Mouse (Mus musculus) left cerebral cortex, postnatal 36 days (tissue): Measurements from ENCODE around the gene Rad51ap1. TPM values are rescaled to one million over a fixed set of nuclear protein-coding genes. Genes with fewer than 3 reads are reported as not detected.

Experiments
- DNase-seq, 2 experiments: peaks; one replicate each; pipeline ENCODE4 v3.0.0; 2021 to 2022; ENCODE audit warnings: low spot score in 2 of 2, mixed read lengths in 1 of 2
- intact Hi-C: fragments of 180-260 bp; cut with DNase I; formaldehyde crosslinking; loops from one replicate; pipeline ENCODE4 v1.15.1; 2025
- total RNA-seq, 2 experiments: library from RNA; stranded (reverse); gene quantifications; 2 replicates each; pipeline ENCODE4 v1.2.3; 2021

Gene Rad51ap1
- total RNA-seq: 1 to 10 TPM; 2.8 to 2.9 TPM

DNA sequence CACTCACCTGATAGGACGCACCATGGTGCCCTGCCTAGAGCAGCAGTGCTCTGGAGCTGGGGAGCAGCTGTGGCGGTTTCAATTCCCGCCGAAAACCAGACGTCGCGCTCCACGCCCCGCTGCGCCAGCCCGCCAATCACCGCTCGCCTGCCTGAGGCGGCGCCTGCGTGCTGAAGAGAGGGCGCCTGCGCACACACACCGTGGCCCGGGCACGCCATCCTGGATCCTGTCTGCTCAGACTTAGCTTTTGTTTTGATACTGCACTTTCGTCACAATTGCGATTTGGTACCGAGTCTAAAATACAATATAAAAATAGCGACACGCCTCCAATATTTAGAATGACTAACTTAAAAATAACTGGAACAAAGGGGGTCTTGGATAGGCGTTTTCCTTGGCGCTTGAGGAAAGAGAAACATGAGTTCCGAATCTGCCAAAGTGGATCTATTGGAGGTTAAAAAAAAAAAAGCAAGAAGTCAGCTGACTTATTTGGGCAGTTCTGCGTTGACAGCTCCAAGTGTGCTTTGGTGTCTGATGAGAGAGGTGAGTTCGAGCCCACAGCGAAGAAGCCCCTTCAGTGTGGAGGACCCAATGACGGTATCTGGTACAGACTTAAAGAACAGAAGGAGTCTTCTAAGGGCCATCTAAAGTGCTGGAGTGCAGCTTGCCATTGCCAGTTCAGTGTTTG lies at the start of gene Rad51ap1, which contains the start of gene D6Wsu163e:
Gene Rad51ap1 (minus strand): TSS at position 101 of the 685 bp plus-strand sequence.
Gene D6Wsu163e (plus strand): TSS at position 476 of the 685 bp plus-strand sequence.
- intact Hi-C loops: loop anchor here (5.0 to 10.0 kb wide), 3 partner anchors 92 to 505 kb away; partner anchors contain the start of genes Ndufa9 and Parp11
- DNase-seq: peak; percentile 96 to 98

DNA sequence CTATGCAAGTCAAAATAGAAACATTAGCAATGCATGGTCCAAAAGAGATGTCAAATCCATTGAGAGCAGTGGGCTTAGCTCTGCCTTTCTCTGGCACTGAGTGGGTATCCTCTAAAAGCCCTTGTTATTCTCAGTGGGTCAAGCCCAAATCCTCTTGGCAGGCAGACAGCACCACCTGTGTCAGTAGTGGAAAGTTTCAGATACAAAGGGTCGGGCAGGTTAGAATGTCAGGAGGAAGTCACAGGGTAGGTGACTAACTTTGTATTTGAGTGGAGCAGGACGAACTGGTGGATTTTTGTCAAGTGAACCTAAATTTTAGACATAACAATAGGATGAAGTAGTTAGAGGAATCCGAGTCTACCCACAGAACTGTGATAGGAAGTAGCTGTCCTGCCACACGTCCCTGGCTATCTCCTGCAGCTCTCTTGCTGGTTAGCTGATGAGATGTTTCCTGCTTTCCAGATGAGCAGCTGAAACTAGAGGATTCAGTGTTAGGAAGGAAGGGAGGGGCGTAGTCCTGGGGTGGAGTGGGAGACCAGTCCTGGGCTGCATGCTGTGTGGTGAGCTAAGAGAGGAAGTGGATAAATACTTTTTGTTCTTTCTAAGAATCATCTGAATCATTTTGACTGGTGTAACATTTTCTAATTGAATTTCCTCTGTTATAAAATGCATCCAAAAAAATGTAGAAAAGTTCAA lies 42.3 kb upstream of the Rad51ap1 start:
- no peak for DNase-seq
- intact Hi-C loops: no loop called here

DNA sequence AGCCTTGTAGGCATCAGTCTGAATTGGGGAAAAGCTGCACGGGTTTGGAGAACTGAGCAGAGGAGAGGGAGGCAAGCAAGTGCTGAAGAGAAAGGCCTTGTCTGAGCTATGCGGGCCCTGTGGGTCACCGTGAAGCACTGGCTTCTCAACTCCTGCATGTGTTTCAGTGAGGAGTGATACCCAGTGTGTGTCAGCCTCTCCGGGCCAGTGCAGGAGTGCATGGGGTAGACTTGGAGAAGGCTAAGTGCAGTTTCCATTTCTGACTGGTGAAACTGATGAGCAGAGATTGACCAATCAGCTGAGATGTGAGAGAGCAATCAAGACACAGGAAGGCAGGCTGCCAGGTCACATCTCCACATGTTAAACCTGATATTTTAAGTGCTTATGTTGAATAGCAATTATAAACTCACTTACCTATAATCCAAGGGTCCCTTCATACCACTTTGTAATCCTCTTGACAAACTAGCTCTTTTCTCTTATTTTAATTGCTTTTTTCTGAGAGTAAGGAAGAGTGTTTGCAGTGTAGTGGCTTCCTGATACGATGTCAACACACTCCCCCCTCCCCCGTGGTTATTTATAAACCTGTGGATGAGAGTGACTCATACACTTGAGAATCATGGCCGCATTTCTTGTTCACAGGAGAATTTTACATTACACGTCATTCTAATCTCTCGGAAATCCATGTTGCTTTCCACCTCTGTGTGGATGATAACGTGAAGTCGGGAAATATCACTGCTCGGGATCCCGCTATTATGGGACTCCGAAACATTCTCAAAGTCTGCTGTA lies 27.0 kb upstream of the Rad51ap1 start:
- intact Hi-C loops: no loop called here
- no peak for DNase-seq

DNA sequence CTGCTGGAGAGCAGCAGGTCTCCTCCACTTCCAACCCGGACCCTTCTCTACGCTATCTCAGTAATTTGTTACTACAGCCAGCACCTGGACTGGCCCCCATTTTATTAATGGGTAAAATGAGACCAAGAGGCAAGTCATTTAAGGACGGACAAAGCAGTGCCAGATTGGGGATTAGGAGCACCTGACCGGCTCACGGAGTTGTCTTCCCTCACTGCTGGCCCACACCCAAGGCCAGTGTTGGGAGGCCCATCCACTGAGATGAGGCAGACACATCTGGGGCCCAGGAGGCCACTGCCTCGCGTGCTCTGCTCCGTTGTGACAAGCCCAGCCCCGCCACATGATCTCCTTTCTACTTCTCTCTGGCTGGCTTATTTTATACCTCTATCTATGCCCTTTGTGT lies 24.0 kb upstream of the Rad51ap1 start:
- intact Hi-C loops: no loop called here

DNA sequence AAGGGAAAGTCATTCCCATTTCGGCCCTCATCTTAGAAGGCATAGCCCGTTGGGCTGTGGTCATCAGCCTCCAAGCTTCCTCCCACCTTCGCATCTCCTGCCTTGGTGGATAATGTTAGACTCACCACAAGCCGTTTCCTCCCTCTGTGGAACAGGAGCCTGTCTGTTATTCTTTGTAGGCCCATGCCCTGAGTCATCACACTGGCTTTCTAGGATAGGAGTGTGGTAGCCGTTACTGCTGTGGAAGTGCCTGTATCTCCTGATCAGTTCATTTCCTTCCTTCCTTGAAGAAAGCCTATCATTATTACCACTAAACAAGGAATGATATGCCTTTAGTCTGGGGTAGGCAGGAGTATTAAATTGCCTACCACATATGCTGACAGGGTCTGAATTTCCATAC lies 23.3 kb upstream of the Rad51ap1 start:
- intact Hi-C loops: no loop called here
- no peak for DNase-seq

More for the DNA sequence above, 24.0 kb upstream of the Rad51ap1 start:
- no peak for DNase-seq

DNA sequence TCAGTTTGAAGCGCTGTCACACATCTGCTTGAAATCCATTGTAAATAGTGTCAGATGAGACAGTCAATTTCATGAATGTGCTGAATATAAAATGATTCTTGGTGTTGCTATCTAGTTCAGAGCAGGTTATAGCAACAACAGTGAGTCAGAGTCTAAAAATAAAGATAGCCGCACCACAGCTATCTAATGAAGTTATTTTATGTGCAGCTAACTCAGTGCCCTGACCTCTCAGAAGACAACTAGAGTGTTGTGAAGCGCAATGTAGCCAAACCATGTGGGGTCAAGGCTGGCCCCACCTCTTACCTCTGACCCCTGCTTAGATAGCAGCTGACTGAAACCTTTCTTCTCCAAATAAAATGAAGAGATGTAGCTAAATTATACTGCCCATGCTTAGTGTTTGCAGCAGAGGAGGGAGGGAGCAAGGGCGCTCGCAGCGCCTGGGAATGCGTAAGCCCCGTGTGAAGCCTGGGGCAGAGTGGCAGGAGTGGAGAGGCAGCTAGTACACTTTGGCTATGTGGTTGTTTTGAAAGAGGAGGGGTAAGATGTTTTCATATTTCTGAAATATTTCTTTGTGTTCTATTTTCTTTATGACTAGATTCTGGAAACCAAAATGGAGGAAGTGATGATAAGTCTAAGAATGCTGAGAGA lies 22.1 kb upstream of the Rad51ap1 start:
- no peak for DNase-seq
- intact Hi-C loops: no loop called here

DNA sequence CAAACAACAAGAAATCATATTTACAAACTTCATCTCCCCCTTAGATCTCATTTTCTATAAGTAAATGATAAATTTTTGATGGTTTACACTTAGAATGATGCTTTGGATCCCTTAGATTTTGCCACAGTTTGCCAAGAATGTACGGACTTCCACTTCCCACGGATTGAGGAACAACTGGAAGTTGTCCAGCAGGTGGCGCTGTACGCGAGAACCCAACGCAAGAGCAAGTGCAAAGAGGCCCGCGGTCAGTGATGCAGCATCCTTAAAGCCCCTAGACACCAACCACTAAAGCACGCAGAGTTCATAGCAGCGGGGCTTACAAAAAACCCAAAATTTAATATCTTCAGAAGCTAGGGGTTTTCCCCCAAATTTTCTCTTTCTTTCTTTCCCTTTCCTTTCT lies 16.3 kb upstream of the Rad51ap1 start:
- peak; percentile 49 to 71 for DNase-seq
- intact Hi-C loops: loop anchor here (2.0 kb wide), 2 partner anchors 129 to 403 kb away; no protein-coding TSS in a partner anchor

DNA sequence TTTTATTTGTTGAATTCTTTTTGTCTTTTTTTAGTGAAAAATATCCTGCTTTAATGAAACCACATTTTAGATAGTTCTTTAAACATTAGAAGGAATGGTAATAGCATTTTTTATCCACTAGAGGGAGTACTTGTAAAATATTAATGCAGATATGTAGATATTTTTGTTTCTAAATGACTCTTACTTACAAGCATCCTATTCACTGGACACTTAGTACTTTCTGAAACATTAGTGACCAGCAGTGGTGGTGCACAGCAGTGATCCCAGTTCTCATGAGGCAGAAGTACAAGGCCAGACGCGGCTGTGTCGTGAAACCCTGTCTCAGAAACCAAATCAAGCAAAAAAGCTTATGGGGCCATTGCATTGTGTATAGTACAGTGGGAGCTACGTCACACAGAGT lies 8.9 kb upstream of the Rad51ap1 start:
- no peak for DNase-seq
- intact Hi-C loops: loop anchor here (10.0 kb wide), 1 partner anchor 496 kb away; the partner anchor contains the start of gene Parp11

DNA sequence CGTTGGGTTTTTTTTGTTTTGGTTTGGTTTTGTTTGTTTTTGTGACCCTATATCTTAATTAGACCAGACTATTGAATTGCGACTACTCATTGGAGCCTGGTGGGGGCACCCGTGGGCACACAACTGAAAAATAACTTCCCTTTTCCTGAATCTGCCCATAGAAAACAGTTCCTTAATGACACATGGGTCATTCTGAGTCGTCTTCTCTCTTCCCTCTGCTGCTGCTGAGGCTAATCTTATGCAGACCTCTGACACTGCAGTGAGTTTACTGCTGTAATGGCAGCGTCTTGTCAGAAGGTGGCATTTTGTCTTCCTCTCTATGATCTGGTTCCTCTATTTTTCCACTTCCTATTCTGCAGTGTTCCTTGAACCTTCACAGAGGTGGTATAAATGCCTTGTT lies 1.1 kb upstream of the Rad51ap1 start:
- DNase-seq: no peak
- intact Hi-C loops: loop anchor here (5.0 to 10.0 kb wide), 2 partner anchors 93 to 504 kb away; partner anchors contain the start of genes Ndufa9 and Parp11

DNA sequence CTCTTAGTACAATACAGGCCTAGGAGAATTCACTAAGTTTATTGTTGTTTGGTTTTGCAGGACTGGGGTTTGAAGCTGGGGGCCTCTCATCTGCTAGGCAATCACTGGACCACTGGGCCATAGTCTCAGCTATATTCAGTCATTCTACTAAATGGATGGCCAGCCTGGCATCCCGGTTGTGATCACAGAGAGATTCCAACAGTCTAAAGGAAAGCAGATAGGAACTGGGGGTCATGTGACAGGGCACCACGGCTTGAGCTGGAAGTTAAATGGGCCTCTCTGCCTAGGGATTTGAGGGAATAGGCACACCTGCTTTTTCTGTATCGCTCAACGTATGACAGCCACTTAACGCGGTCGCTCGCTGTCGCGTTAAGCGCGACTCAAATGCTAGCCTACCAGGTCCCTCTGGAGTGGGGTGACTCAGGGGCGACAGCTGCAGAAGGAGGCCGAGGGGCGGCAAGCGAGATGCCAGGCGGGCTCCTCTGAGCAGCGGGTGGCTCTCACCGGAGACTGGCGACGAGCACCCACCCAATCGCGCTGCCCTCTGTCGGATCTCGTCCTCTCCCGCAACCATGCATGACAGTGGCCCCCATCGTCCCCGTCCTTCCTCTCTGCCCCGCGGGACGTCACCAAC lies 417 bp downstream of the Rad51ap1 start:
- intact Hi-C loops: loop anchor here (5.0 kb wide), 1 partner anchor 147 kb away; no protein-coding TSS in a partner anchor
- DNase-seq: no peak

DNA sequence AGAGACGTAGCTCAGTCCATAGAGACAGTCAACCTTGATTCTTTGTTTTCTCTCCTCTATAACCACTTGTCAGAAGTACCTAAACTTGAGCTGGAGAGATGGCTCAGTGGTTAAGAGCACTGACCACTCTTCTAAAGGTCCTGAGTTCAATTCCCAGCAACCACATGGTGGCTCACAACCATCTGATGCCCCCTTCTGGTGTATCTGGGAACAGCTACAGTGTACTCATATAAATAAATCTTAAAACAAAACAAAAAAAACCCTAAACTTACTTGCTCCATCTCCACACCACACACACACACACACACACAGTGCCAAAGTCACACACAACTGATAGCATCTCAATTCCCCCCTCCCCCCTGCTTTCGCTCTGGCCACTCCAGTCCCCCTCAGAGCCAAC lies 1.3 kb downstream of the Rad51ap1 start:
- no peak for DNase-seq
- intact Hi-C loops: loop anchor here (5.0 kb wide), 1 partner anchor 146 kb away; no protein-coding TSS in a partner anchor

DNA sequence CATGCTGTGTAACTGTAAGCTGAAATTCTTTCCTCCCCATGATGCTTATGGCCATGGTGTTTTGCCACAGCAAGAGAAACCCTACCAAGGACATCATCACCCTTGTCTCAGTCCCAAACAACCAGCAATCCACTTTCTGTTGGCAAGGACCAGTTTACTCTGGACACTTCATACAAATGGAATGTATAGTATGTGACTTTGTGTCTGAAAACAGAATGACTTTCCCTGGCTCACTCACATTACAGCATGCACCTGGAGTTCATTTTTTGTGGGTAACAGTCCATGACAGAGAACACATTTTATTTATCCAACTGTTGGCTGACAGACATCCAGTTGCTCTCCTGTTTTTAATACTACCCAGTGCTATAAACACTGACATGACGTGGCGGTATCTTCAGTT lies 6.5 kb downstream of the Rad51ap1 start:
- intact Hi-C loops: no loop called here
- DNase-seq: no peak

DNA sequence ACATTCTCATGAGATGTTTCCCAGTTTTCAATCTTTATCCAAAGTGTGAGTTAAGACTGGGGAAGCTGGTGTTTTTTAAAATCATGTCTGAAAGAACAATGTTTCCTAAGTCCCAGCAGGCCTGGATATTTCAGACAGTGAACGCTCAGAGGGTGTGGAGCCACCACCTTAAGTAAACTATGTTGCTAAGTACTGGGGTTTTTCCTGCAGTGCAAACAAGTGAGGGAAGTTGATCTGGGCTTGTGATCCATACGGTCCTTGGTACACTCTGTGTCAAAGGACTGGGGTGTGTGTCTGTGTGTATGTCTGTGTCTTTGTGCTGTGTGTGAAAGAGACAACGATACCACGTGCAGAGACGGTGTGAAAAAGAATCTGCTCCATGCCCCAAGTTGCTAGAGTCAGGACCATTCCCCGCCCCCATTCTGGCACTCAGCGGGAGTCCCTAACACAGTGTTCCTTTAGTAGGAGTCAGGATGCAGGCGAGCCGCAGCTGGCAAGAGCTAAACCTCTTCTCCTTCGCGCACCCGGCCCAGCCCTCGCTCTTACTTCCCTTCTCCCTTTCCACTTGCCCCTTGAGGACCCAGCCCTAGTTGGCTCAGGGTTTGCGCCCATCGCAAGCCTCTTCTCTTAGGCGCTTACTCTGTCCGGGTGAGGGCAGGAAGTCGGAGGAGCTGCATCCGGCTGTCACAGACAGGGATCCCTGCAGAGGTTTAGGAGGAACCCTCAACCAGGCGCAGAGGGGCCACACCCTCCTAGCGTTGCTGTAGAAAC lies 18.1 kb downstream of the Rad51ap1 start, which contains the start of gene Dyrk4:
Gene Dyrk4 (minus strand): TSS at position 729 of the 771 bp plus-strand sequence.
- intact Hi-C loops: no loop called here
- DNase-seq: peak; percentile 5 to 12

DNA sequence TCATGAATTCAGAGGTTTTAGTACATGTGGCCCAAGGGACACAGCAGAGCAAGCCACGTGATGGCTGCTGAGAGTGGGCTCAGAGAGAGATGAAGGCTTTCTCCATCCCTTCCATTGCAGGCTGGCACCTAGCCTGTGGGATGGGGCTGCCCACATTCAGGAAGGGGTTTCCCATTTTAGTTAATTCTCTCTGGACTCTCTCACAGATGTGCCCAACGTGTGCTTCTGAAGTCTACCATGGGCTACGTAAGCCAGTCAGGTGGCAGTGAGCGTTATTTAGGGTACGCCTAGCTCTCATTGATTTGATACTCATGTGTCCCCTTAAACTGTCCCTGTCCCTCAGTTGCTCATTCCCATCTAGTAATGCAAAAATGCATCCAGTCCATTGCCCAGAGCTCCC lies 24.5 kb downstream of the Rad51ap1 start:
- no peak for DNase-seq
- intact Hi-C loops: no loop called here

DNA sequence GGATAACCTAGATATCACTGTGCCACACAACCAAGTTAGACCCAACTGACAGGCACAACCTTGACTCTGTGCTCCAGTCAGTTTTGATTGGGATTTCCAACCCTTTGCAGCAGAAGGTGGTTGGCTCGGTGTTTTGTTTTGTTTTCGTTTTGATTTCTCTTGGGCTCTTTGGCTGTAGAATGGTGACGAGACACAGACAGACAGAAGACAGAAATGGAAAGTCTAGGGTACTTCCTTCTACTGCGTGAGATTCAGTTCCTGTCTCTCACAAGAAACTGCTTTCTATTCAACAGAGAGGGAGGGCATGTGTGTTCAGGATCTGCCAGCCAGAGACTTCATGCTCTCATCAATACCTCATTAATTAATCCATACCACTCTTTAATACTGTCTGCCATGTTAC lies 28.7 kb downstream of the Rad51ap1 start:
- DNase-seq: no peak
- intact Hi-C loops: no loop called here

DNA sequence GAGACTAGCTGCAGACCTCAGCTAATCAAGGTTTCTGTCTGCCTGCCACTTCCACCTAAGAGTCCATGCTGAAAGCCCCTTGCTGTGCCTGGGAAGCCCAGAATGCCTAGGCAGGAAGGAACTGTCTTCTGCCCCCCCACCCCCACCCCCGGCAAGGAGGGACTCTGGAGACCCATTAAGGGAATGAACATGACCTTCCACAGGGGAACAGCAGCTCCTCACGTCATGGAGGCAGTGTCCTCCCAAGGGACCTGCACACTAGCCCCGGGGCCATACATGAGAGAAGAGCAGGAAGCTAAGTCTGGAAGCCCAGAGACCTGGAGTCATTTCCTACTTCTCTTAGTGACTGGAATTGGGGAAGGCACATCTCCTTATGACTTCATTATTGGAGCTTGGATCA lies 31.5 kb downstream of the Rad51ap1 start:
- intact Hi-C loops: no loop called here

DNA sequence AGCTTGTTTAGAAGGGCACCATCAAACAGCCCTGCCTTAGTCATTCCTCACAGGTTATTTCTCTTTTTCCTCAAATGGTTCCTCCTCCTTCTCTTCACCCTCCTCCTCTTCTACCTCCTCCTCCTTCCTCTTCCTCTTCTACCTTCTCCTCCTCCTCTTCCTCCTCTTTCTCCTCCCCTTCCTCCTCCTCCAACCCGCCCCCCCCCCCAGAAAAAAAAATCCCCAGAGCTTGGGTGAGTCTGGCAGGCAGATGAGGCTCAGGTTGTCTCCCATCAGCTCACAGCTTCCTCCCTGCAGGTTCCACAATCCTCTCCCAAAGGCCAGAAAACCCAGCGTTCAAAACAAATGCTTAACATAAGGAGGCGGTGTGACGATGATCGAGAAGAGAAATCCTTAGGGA lies 32.0 kb downstream of the Rad51ap1 start:
- intact Hi-C loops: no loop called here
- no peak for DNase-seq

More for the DNA sequence above, 31.5 kb downstream of the Rad51ap1 start:
- DNase-seq: no peak

DNA sequence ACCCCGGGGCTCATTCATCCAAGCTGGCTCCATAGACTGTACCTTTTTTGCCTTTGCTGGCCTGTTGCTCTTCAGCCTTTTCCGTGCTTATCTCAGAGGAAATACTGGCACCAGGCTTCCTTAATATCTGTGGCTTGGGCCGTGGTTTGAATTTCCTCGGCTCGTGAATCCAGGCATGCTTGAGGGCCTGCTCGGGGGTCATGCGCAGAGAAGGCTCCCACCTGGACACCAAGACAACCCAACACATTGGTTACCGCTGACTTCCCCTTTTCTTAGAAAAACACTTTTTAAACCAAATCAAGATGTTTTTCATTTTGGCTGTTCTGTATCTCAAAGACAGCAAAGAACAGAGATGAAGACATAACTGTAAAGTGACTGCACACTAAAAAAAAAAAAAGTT lies 62.3 kb downstream of the Rad51ap1 start:
- intact Hi-C loops: no loop called here
- DNase-seq: no peak
